Mouse (Mus musculus) CD4-positive, CD25-positive, alpha-beta regulatory T cell, adult 4 months (primary cell): ENCODE results near the gene Trp63. TPM values are rescaled to one million over a fixed set of nuclear protein-coding genes. Genes with fewer than 3 reads are reported as not detected.

Experiments used
- ATAC-seq: one replicate; pipeline ENCODE4 v1.8.0; 2017
- polyA plus RNA-seq, 2 experiments: library from polyadenylated mRNA; unstranded; fragments of 100-300 nt; shearing (Covaris generic); gene quantifications; one replicate each; pipeline ENCODE4 v1.2.1; 2017

The Trp63 gene
- polyA plus RNA-seq, 2 experiments from 2014 or later, result not detected

DNA sequence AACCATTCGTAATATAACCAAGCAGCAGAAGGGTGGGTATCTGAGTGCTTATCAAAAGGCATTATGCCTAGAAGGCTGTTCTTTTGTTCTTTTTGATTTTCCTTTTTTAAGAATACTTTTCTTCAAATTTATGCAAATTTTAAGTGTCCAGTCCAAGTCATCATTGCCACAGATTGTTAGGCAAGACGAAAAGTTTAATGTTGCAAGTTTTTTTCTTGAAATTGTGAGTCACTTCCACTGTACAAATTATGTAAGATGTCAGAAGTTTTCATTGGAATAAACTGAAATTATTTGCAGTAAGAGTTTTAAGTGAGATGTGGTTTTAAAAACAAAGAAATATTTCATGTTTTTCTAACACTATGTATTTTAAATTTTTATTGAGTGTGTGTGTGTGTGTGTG lies 100.7 kb downstream of the Trp63 start:
- no peak for ATAC-seq

DNA sequence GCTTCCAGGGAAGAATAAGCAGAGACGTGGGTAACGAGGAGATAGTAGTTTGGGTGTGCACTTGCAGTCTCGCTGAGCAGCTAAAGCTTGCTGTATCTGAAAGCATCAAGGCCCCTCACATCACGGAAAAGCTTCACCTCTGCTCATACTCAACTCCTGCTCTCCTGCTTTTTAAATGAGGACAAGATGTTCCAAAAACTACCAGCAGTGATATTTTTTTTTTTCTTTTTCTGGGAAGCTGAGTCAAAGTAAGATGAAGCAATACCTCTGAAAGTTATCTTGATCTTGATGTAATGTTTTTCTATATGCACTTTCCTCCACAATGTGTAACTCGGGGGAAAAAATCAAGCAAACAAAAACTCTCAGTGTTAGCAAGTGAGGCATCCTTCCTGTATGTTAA lies 102.9 kb downstream of the Trp63 start:
- ATAC-seq, result no peak

DNA sequence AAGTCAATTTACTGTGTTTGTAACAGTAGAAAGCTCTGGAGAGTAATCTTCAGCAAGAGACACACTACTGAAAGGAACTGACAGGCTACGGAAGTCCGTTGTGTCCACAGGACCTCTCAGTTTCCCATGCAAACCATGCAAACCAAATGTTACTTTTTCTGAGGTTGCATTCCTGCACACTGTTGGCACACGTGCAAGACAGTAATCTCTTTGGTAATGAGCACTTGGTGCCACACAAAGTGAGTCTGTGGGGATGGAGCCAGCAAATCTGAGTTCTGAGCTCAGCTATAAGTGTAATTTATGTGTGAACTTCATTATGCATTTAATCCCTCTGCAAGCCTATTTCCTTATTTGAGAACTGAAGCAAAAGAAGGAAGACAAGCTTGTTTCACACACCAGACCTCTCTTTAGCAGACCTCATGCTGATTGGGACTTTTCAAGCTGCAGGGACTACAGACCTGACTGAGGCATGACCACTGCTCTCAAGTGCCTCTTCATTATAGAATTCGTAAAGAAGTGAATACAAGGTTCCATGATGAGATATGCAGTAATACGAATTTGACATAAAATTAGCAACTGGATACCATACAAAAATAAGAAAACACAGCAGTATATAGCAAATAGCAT lies 109.2 kb downstream of the Trp63 start:
- ATAC-seq, result no peak

DNA sequence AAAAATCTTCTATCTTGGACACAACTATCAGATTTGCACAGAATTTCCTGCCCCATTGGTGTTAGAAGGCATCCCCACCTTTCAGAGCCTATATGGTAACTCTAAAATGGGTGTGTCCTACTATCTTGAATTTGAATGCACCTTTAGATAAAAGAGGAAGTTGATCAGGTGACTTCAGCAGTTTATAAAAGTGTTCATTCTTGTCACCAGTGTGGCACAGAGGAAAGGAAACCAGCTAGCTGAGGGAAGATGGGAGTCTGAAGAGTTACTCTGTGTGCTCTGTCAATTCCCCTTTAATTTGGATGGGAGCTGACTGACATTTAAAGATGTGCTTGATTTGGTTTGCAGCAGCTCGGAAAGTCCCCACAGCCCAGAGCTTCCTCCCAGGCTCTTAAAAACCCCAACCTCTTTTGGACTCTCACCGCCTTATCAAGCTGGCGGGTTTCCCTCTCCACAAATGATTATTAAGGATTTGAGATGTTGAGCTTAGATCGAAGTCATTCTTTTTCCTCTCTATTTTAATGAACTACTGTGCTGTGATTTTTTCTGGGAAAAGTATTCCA lies 114.2 kb downstream of the Trp63 start:
- no peak for ATAC-seq

DNA sequence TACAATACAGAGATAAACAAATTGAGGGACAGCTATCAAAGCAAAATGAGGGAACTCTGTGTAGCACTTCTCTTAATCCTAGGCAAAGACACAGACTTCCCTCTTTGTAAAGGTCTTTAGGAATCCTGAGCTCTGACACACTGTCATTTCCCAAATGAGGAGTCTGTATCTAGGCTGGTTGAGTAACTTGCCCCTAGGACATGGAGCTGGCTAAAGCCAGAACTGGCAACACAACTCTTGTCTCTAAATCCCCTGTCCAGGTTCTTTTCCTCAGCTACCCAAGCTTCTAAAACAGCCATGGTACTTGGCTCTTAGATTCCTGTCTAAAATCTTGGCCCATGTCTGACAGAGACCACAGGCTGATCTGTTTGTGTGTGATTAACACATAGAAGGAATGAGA lies 116.1 kb downstream of the Trp63 start:
- ATAC-seq, result no peak

DNA sequence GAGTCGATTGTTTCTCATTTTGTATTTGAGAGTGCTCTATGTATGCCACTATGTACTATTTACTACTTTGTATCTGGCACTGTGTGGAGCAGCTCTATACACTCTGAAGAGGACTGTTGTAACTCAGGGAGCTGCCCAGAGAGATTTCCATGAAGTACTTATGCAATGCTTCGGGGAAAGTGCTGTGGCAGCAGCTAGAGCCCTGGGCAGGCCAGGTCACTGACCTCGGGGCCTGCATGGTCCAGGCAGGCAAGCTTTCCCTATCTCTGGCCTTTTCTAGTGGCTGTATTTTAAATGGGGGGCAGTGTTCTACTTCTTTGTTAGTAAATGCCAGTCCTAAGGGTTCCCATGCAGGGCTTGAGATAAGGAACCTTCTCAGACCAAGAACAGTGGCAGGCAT lies 121.4 kb downstream of the Trp63 start:
- ATAC-seq, result no peak

DNA sequence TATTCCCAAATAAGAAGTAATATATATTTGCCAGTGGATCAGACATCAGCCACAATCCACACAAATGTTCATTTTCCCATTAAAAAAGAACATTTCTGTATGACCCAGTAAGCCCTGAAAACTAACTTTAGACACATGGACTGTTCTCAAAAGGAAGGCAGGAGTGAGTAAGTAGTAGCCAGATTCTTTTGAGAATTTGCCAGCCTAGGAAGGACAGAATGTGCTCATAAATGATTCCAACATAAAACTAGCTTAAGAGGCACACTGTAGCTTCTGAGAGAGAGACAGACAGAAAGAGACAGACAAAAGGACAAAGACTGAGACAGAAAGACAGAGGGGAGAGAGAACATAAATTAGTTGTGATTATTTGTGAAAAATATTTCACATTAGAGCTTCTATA lies 123.6 kb downstream of the Trp63 start:
- ATAC-seq, result no peak

DNA sequence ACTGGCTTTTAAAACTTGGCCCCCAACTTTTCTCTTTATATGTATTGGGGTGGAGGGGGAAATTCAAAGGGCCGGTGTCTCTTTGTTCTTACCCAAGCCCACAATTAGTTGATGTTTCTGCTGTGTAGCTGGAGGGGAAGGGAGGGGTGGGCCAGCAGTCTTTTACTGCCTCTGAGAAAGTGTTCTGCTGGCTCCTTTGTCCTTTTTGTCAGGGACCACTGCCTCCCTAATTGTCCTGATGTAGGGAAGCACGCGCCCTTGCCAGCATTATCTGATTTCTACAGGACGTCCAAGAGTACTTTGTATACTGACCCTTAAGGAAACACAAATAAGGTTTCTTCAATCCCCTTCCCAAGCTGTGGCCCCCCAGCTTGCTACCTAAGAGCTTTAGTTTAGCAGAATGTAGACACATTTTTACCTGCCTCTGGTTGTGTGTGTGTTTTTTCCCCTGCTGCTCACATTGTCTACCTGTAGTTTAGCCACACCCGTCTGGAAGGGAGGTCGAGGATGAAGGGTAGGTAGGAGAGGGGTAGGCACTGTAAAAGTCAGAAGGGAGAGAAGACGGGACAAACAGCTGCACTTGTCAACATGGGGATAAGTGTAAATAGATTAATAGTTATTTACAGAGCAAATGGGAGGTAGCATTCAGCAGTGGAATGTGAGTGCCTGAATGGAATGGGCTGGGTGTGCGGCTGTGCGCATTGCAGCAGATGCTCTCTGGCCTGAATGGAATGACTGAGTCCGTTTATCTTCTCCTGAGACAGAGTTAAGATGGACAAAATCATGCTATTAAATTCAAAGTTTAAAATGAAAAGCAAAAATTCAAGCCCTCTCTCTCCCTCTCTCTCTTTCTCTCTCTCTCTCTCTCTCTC lies 134.4 kb downstream of the Trp63 start:
- ATAC-seq, result no peak

DNA sequence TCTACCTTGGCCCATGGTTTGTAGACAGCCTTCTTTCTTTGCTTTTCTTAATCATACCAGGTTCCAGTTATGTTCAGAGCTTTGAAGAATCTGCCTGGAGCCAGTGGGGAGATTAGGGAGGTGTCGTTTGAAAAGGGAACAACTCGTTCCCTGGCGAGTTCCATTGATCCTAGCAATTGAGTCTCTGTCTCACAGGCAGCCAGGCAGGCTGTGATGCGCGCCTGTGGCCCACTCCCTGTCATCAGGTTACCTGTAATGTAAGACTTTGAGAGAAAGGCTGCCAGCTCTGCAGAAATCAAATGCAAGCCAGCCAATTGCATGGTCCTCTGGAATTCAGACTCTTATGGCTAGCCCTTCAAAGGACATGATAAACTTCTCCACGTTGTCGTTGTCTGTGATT lies 142.5 kb downstream of the Trp63 start:
- ATAC-seq, result no peak

DNA sequence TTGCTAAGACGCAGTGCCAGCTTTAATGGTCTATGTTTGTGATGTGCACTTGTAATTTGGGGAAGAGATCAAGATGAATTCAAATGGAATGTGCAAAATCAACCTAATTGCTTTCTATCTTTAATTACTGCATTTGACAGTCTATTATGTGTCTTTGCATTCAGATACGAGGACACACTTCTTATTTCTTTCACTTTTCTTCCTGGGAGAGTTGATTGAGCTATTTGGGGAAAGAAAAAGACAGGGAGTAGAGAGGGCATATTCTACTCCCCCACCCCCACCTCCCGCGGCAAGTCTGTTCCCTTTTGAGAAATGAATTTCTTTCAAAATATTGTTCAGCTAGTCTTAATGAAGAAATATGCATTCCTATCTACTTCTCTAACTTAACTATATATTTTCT lies 149.0 kb downstream of the Trp63 start:
- no peak for ATAC-seq

DNA sequence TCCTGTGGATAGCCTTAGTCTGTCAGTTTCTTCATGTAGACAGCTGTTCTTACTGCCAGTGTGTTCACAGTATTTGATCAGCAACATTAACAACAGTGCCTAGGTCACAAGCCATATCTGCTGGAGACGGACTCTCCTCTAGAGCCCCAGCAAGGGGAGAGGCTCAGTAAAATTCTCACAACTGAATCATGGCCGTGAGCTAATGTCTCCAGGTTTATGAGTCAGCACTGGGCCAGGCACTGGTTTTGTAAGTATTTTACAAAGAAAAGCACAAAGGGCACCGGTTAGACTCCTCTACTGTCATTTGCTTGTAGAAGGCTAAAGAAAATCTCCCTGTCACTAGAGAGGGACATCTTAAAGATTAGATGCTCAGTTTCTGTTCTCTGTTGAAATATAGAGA lies 151.7 kb downstream of the Trp63 start:
- no peak for ATAC-seq

DNA sequence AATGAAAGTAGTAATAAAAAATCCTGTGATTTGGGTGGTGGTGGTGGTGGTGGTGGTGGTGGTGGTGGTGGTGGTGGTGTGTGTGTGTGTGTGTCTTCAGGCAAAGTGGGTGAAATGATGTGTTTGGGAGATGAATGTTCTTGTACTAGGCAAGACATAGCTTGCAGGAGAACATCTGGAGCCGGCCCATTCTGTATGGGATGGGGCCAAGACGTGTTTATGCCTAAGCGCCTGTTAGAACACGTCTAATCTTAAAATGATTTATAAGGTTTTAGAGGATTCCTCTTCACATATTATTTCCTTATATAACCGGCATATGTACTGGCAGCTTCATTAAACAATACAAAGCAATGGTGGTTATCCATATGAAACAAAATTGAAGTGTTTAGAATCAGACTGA lies 152.2 kb downstream of the Trp63 start:
- no peak for ATAC-seq

DNA sequence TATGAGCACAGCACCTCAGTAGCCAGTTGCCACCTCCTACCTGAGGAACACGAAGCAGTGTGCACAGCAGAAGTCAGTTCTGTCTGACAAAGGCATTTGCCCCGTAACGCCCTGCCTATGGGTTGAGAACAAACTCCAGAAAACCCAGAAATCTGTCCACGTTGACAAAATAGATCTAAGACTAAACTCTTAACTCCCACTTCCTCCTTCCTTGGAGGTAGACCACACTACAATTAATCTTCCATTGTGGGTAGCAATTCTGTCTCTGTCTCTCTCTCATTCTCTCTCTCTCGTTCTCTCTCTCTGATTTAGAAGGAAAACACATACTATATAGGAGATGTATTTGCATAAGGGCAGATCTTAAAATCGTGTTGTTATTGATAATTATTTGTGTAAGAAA lies 159.4 kb downstream of the Trp63 start:
- ATAC-seq, result no peak

DNA sequence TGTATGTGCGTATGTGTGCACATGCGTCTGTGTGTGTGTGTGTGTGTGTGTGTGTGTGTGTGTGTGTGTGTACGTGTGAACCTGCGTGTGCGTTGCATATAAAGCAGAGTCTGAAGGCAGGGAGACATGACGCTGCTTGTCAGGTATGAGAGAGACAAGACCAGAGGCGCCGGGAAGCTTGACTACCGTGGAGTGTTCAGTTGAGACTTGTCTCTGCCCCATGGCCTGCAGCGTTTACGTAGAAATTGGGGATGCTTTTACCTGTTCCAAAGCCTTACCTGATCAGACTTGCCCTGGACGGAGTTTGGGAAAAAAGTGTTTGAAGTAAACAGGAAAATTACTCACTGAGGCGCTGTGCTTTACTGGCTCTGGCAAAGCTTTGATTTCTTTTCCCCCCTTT lies 160.1 kb downstream of the Trp63 start:
- no peak for ATAC-seq

DNA sequence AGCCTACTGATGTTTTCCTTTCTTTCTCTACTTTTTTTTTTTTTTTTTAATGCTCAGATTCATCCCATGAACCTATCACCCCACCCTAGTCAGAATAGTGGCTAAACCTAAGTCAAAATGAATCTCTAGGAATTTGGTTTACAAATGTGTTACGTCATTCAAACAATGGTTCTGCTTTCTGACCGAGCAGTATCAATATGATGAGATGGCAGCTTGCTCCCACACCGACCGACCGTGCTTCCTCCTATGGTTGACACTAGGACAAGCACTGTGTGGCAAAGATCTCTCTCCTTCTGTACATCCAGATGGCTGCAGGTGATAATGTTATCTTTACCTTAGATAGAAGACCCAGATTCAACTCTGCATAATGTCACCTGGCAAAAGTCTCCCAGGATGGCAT lies 163.0 kb downstream of the Trp63 start:
- ATAC-seq, result no peak

DNA sequence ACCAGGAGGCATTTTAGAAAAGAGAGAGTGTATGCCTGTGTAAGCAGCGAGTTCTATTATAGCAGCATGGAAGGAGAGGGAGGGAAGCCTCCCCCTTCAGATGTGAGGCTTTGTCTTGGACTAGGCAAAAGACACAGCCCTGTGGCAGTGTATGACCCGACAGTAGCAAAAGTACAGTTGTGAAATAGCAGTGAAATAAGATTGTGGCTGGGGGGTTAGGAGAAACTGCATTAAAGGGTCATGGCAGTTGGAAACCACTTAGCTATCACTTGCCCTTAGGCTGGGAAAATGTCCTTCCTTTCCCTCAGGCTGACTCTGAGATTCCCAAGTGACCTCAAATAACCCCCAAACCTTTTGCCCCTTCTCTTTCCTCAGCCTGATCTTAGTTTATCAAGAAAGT lies 164.9 kb downstream of the Trp63 start:
- no peak for ATAC-seq

DNA sequence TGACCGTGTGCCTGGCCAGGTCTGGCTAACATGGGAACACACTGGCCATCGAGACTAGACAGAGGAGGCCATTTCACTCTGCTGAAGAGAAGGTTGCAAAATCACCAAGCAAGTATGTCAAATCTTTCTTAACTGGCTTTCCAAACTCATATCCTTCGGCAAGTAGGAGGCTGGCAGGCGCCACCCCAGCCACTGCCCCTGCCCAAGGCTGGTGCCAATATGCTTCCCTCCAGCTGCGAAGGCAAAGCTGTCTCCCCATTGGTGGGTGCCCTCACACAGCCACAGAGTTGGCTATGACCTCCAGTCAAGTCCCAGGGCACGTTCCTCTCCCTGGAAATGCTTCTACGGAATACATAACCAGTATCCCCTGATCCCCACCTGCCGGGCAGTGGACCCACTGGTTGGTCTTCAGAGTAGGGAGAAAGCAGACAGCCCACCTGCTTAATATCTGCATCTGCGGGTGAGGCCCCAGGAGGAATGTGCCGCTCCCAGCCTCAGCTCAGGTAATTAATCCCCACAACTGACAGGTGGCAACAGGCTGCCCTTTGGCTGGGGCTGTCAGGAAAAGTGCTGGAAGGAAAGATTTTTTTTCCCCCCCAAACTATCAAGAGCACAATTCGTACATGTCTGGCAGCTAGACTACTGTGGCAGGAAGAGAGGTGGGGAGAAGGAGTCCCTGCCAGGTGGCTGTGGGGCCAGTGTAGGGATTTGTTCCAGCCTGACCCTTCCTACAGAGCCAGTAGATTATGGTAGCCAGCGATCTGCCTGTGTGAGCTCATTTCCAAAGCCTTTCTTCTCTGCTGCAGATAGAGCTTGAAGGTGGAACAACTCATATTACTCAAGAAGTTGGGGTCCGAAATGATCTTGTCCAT lies 166.3 kb downstream of the Trp63 start:
- ATAC-seq, result no peak

DNA sequence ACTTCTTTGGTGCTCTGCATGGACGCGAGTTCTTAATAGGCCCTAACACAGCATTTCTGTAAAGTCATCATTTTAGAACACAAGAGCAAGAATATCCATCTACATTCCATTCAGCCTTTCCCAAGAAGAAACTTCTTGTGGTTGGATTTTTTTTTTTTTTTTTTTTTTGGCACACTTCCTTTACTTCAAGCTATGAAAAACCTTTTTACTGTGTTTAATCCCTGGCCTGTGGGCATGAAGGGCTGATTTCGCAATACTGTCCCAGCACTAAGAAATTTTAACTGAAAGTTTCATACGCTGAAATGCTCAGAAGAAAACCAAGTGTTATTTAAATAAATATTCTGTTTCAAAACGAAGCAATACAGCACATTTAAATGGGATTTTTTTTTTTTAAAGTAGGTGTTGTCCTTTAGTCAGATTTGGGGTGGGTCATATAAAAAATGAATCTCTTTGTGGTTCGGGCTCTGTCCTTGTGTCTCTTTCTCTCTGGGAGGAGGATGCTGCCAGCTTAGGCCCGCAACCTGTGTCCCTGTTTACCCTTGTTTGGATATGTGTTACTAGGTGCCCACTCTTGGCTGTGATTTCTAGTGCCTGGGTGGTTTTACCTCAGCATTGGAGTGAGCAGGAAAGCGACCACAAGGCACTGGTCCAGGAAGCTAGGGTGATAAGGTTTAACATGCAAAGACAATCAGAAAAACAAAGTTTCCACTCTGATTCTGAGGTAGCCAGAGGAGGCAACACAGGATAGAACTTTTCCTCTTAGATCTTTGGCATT lies 177.4 kb downstream of the Trp63 start:
- ATAC-seq, result no peak

DNA sequence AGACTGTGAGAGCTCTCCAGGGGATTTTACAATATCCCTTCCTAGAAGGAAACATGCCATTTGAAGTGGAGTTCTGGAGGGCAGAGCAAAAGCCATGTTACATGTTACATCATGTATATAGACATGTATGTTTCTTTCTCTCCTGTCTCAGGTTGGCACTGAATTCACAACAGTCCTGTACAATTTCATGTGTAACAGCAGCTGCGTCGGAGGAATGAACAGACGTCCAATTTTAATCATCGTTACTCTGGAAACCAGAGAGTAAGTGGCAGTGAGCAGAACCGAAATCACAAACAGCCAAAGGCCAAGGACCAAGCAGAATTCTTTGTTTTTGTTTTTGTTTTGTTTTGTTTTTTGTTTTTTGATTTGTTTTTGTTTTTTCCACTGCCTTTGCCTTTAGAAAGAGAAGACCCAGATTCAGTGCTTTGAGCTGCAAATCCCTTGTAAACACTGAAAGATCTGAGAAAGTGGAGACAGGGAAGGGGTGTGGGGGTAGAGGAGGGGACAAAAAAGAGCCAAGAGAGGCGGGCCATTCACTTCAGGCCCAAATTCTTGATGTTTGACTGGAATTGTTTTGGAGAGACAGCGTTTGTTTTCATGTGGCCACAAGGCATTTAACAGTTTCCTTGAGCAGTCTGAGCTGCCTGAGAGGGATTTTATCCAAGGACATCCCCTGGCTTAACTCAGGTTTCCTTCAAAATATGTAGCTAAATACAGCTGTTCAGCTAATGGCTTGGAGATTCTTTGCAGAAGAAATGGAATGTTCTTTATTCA lies 181.7 kb downstream of the Trp63 start:
- ATAC-seq, result no peak

DNA sequence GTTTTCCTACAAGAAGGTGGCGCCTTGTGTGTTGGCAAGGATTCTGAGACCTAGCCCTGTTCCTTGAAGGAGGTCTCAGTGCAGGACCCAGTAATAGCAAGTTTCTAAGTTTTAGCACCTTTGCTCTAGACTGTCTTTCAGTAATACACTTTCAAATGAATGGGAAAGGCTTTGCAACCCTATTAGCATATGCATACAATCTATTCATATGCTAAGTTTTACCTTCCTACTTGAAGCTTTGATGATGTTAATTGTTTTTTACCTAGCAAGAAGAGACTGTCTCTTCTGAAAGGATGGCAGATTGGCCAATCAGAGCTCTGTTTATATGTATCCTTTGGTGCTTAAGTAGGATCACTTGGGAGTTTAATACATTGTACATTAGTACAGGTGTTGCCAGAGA lies 187.9 kb downstream of the Trp63 start:
- ATAC-seq, result no peak

DNA sequence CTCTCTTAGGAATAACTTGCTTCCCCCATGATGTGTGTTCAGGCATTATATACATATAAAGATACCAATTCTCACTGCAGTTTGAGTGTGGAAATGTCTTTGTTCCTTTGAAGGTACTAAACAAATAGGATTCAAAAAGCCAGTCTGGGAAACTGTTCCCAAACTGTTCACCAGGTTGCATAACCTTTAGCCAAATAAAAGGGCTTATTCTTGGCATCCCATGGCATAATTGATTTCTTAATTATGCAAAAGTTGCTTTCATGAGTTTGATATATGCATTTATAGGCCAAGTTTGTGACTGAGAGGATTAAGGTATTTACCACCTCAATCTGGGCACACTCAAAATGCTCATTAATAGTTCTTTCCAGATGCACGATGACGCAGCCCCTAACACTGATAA lies 192.1 kb downstream of the Trp63 start:
- no peak for ATAC-seq
